Mouse (Mus musculus): Measurements from ENCODE around the gene Atg7.

DNA sequence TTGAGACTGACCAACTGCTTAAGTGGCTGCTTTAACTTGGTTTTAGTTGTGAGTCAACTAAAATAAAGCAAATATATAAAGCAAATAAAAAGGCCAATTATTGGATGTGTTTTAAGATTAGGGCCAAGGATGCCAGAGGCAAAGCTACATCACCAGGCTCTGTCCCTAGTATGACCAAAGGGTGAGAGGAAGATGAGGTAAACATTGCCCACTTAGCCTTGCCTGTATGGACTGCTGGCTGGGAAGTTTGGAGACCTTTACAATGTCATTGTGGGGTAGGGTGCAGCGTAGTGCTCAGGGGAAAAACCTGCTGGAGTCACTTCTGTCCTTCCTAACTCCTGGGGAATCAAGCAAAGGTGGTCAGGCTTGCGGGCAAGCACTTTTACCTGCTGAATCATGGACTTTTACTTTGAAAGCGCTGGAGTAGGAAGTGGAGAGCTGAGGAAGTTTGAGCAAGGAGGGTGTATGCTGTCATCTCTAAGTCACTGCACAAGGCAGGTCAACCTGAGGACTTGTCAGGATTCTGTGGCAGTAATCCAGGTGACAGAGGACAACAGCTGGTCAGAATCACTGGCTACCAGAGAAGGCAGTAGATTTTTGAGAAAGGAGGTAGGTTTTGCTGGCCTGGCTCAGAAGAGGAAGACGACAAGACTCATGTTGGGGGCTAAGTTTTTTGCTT is 5.6 kb downstream of the Atg7 start:
- TF ChIP-seq ZC3H11A (IDR thresholded peaks at IDR 0.05; ENCODE audit: borderline replicate concordance, low read depth, low read length) (no peak), CHD2 (IDR thresholded peaks at IDR 0.05; ENCODE audit: low read depth, low read length) (no peak), HCFC1 (IDR thresholded peaks at IDR 0.05; ENCODE audit: borderline replicate concordance, insufficient read depth, low read length) (no peak), MAFK (IDR thresholded peaks at IDR 0.05; ENCODE audit: insufficient read depth, low read depth, low read length) (no peak)
